Mouse (Mus musculus) adrenal gland, postnatal 0 days (tissue): ENCODE results near the gene Snrpa1. TPM values are rescaled to one million over a fixed set of nuclear protein-coding genes. Genes with fewer than 3 reads are reported as not detected.

Experiments used
- polyA plus RNA-seq: library from polyadenylated mRNA; unstranded; fragments of >200 nt; fragmentation: Nextera tagmentation; extraction: Ambion mirVana; gene quantifications from 2 replicates; pipeline ENCODE4 v1.2.1, GENCODE M21; 2015

The Snrpa1 gene
- 59.3 and 74.2 TPM in 2 replicates for polyA plus RNA-seq

DNA sequence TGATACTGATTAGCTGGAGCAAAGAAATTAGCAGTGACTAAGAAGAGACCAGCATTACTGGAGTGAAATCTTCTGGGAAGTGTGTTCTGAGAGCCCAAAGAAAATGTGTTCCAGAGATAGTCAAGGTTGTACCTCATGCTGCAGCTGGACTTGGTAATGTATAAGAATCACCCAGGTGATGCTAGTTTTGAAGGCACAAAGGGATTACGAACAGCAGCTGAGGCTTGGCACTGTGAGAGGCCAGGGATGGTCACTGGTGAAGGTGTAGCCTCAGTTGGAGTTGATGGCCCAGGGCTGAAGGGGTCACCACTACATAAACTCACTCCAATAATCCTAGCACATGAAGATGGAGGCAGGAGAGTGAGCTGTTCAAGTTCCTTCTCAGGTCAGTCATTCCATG is at the start of gene Snrpa1:
TSS of gene Snrpa1 (plus strand) at position 301 of the 400 bp plus-strand sequence.

DNA sequence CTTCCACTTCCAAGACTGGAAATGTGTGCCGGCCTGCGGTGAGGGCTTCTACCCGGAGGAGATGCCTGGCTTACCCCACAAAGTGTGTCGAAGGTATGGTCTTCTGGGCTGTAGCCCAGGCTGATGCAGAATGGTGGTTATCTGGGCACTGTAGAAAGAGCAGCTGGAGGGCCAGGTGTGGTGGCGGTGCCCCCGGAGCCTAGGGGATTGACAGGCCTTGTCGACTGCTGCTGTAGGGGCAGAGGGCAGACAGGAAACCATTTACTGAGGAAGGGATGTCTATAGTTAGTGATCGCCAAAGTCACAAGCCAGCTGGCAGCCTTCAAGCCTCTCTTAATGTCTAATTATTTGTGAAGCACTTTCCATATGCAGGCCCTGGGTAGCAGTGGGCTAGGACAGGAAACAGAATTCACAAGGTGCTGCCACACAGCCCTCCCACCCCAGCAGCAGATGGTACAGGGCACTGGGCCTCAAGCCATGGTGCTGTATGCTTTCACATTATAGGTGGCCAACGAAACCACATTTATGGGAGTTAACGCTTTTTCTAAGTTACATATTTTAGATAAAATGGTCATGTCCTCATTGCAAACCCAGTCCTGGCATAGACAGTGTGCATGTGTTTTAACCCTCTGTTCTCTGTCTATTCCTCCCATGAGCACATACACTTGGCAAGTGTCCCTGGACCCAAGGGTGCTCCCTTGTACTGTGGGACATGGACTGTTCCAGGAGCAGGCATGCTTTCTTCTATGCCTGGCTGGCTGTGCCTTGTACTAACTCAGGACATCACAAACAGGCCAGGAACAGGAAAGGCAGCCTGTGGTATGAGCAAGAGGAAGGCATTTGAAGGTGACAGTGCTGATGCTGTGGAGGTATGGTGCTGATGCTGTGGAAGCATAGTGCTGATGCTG is 15.0 kb upstream of the Snrpa1 start, which contains the start of gene Gm45213:
TSS of gene Gm45213 (plus strand) at position 51 of the 908 bp plus-strand sequence.

DNA sequence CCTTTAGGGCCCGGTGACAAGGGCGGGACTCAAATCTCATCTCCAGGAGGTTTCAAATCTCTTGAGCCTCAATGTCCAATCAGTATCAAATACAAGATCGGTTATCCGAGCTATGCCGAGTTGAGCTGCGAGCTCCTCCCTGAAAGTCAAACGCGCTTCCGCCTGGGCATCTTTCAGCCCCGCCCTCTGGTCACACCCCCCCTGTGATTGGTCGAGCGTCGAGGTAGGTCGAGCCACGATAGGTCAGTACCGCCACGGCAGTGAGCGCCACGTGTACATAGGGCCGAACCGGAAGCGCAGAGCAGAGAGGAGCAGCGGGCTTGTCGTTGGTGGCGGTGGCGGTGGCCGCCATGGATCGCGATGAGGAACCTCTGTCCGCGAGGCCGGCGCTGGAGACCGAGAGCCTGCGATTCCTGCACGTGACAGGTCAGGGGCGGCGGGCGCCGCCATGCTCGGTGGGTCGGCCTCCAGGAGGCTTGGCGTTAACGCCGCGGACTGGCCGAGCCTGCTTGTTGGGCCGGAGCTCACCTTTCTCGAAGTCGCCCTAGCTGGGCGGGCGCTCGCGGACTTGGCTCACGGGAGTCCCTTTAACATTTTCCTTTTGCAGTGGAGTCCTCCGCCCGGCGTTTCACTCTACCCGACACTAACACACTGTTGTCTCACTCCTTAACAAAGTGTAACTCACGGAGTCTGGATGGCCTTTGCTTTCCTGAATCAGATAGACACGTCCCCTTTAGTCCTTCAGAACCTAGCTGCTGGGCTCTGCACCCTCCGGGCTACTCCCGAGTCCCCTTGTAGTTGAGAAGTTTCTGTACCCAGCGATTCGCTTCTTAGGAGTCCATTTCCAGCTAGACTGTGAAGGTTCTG is 20.8 kb downstream of the Snrpa1 start, which contains the start of gene Selenos:
TSS of gene Selenos (plus strand) at position 286 of the 867 bp plus-strand sequence.

DNA sequence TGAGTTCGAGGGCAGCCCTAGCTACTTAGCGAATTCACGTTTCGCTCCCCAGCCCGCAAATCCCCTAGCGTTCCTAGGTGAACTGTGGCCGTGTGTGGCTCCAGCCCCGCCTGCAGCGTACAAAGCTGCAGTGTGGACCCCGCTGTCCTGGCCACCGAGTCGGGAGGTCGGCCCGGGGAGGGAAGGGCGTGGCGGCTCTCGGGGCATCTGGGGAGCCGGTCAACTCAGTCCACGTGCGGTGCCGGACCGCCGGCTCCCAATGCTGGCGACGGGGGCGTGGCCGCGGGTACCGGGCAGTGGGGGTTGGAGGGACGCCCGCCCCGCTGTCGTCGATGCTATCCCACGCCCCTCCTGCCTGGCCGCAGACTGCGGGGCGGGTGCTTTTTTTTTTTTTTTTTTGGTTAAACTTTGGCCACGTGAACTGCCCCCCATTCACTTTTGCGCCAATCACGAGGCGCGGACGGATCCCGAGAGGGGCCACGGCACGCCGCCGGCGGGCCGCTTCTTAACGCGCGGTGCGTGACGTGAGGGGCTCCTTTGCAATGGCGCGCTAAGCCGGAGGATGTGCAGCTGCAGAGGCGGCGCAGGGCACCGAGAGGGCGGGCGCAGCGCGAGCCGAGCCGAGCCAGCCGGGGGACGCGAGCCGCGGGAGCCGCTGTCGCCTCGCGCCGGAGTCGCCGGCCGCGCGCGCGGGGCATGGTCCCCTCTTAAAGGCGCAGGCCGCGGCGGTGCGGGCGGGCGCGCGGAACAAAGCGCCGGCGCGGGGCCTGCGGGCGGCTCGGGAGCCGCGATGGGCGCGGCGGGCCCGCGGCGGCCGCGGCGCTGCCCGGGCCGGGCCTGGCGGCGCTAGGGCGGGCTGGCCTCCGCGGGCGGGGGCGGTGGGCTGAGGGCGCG is 50.4 kb downstream of the Snrpa1 start, which contains the start of gene Chsy1:
TSS of gene Chsy1 (plus strand) at position 555 of the 894 bp plus-strand sequence.

Other genes starting within 250 kb of the Snrpa1 start
- 3.0 and 4.0 TPM in 2 replicates for gene Pcsk6, start 197.3 kb upstream of the Snrpa1 start, polyA plus RNA-seq
- gene Gm45213, start 15.4 kb upstream of the Snrpa1 start, polyA plus RNA-seq, result not detected in 2 replicates
- 140 and 181 TPM in 2 replicates for gene Selenos, start 20.6 kb downstream of the Snrpa1 start, polyA plus RNA-seq
- gene Chsy1, start 50.5 kb downstream of the Snrpa1 start, polyA plus RNA-seq, result 4.9 and 5.7 TPM in 2 replicates